Mouse (Mus musculus) limb, embryonic 15.5 days (tissue): ENCODE results near the gene Fbxo34. TPM values are rescaled to one million over a fixed set of nuclear protein-coding genes. Genes with fewer than 3 reads are reported as not detected.

Experiments
- ATAC-seq: fragments of 200-750 bp; cut with Nextera tagmentation; 2 replicates; pipeline ENCODE4 v1.8.0; 2017; ENCODE audit warnings: low read depth, moderate TSS enrichment; ENCODE audit not compliant: insufficient number of reproducible peaks, low FRiP score, low TSS enrichment
- H3K27ac ChIP-seq: fragments of 300-500 bp; sonication (generic); 2 replicates; pipeline ENCODE4 v1.5.1; 2015; ENCODE audit warnings: moderate library complexity, mild to moderate bottlenecking, inconsistent platforms
- H3K27me3 ChIP-seq: fragments of 300-500 bp; sonication (generic); 2 replicates; pipeline ENCODE4 v1.6.1; 2015; ENCODE audit warnings: inconsistent platforms
- H3K36me3 ChIP-seq: fragments of 300-500 bp; sonication (generic); 2 replicates; pipeline ENCODE4 v1.6.1; 2015; ENCODE audit warnings: inconsistent platforms
- H3K4me1 ChIP-seq: fragments of 300-500 bp; sonication (generic); 2 replicates; pipeline ENCODE4 v1.6.1; 2015; ENCODE audit warnings: inconsistent platforms
- H3K4me2 ChIP-seq: fragments of 300-500 bp; sonication (generic); 2 replicates; pipeline ENCODE4 v1.6.1; 2015; ENCODE audit warnings: mild to moderate bottlenecking, inconsistent platforms
- H3K4me3 ChIP-seq: fragments of 300-500 bp; sonication (generic); 2 replicates; pipeline ENCODE4 v1.5.1; 2015; ENCODE audit warnings: mild to moderate bottlenecking, inconsistent platforms
- H3K9ac ChIP-seq: fragments of 300-500 bp; sonication (generic); 2 replicates; pipeline ENCODE4 v1.6.1; 2015; ENCODE audit warnings: inconsistent platforms
- H3K9me3 ChIP-seq: fragments of 300-500 bp; sonication (generic); 2 replicates; pipeline ENCODE4 v1.6.1; 2016; ENCODE audit warnings: inconsistent platforms
- WGBS: fragments of 180-500 bp; shearing (Covaris S2); methylation state at CpG from one replicate; pipeline ENCODE4 v1.1.7; 2015; 5-methylcytosine and 5-hydroxymethylcytosine counted together
- polyA plus RNA-seq: library from polyadenylated mRNA; unstranded; fragments of >200 nt; fragmentation: Nextera tagmentation; extraction: Ambion mirVana; gene quantifications from 2 replicates; pipeline ENCODE4 v1.2.1, GENCODE M21; 2015

The Fbxo34 gene
- polyA plus RNA-seq, 1 experiment from 2014 or later: 24.2 TPM

GRCm38 (mm10) chr14:47474571-47475254 is 24.5 kb downstream of the Fbxo34 start:
- Histone ChIP-seq H3K4me3 (no peak overlapping the region), H3K27ac (no peak overlapping the region), H3K9me3 (no peaks in the 10 kb centered on the region), H3K9ac (no peak overlapping the region), H3K27me3 (no peaks in the 10 kb centered on the region), H3K36me3 (peaks cover 4% of the 10 kb centered on the region), H3K4me1 (peaks cover 14% of the 10 kb centered on the region; the same call in 1 of the 2 replicates), H3K4me2 (no peak overlapping the region)
- ATAC-seq: no peak
- WGBS: 81% methylated on average over 8 of the region's 8 CpGs

- 83% methylated on average over 4 of the region's 4 CpGs for WGBS
Measured at GRCm38 (mm10) chr14:47476266-47476665, 26.0 kb downstream of the Fbxo34 start.

GRCm38 (mm10) chr14:47477711-47478110 is 27.5 kb downstream of the Fbxo34 start:
- no peak for ATAC-seq
- Histone ChIP-seq H3K27ac (no peak overlapping the region), H3K4me3 (no peak overlapping the region), H3K9me3 (no peaks in the 10 kb centered on the region), H3K36me3 (peaks cover 4% of the 10 kb centered on the region), H3K9ac (no peak overlapping the region), H3K27me3 (no peaks in the 10 kb centered on the region), H3K4me1 (peaks cover 14% of the 10 kb centered on the region; the same call in 1 of the 2 replicates), H3K4me2 (no peak overlapping the region)
- WGBS: 70% methylated on average over 2 of the region's 2 CpGs

More at GRCm38 (mm10) chr14:47476266-47476665, 26.0 kb downstream of the Fbxo34 start:
- Histone ChIP-seq H3K9ac (no peak overlapping the region), H3K4me3 (no peak overlapping the region), H3K9me3 (no peaks in the 10 kb centered on the region), H3K36me3 (peaks cover 4% of the 10 kb centered on the region), H3K27me3 (no peaks in the 10 kb centered on the region), H3K4me2 (no peak overlapping the region), H3K27ac (no peak overlapping the region), H3K4me1 (peaks cover 14% of the 10 kb centered on the region; the same call in 1 of the 2 replicates)
- no peak for ATAC-seq

- no peak overlapping the region for H3K9ac ChIP-seq
- H3K4me1 ChIP-seq: no peaks in the 10 kb centered on the region
- no peak overlapping the region for H3K4me2 ChIP-seq
- H3K36me3 ChIP-seq: no peaks in the 10 kb centered on the region
- H3K27me3 ChIP-seq: no peaks in the 10 kb centered on the region
- 86% methylated on average over 6 of the region's 6 CpGs for WGBS
- no peak overlapping the region for H3K27ac ChIP-seq
- no peaks in the 10 kb centered on the region for H3K9me3 ChIP-seq
- no peak overlapping the region for H3K4me3 ChIP-seq
- no peak for ATAC-seq
Measured at GRCm38 (mm10) chr14:47482200-47482599, 32.0 kb downstream of the Fbxo34 start.

- Histone ChIP-seq H3K4me3 (no peak overlapping the region), H3K9me3 (no peaks in the 10 kb centered on the region), H3K9ac (no peak overlapping the region), H3K27me3 (no peaks in the 10 kb centered on the region), H3K27ac (no peak overlapping the region), H3K4me1 (no peaks in the 10 kb centered on the region), H3K36me3 (no peaks in the 10 kb centered on the region), H3K4me2 (no peak overlapping the region)
- no peak for ATAC-seq
- WGBS: 76% methylated on average over 1 of the region's 1 CpGs
Measured at GRCm38 (mm10) chr14:47483099-47483498, 32.9 kb downstream of the Fbxo34 start.

GRCm38 (mm10) chr14:47488732-47489131 is 38.5 kb downstream of the Fbxo34 start:
- Histone ChIP-seq H3K4me3 (no peak overlapping the region), H3K27me3 (no peaks in the 10 kb centered on the region), H3K36me3 (no peaks in the 10 kb centered on the region), H3K27ac (no peak overlapping the region), H3K9me3 (no peaks in the 10 kb centered on the region), H3K4me1 (no peaks in the 10 kb centered on the region; the same call in 1 of the 2 replicates), H3K9ac (no peak overlapping the region), H3K4me2 (no peak overlapping the region)
- WGBS: 46% methylated on average over 7 of the region's 7 CpGs
- no peak for ATAC-seq

GRCm38 (mm10) chr14:47489310-47490097 is 39.3 kb downstream of the Fbxo34 start:
- 28% methylated on average over 10 of the region's 10 CpGs for WGBS
- Histone ChIP-seq H3K27me3 (no peaks in the 10 kb centered on the region), H3K36me3 (no peaks in the 10 kb centered on the region), H3K9me3 (no peaks in the 10 kb centered on the region), H3K4me2 (no peak overlapping the region), H3K4me1 (no peaks in the 10 kb centered on the region; the same call in 1 of the 2 replicates), H3K27ac (no peak overlapping the region), H3K9ac (no peak overlapping the region), H3K4me3 (no peak overlapping the region)
- ATAC-seq: no peak

GRCm38 (mm10) chr14:47490732-47491131 is 40.5 kb downstream of the Fbxo34 start:
- no peaks in the 10 kb centered on the region; the same call in 1 of the 2 replicates for H3K4me1 ChIP-seq
- no peaks in the 10 kb centered on the region for H3K9me3 ChIP-seq
- WGBS: 86% methylated on average over 2 of the region's 2 CpGs
- no peaks in the 10 kb centered on the region for H3K27me3 ChIP-seq
- no peak overlapping the region for H3K4me2 ChIP-seq
- no peak overlapping the region for H3K27ac ChIP-seq
- no peak for ATAC-seq
- no peak overlapping the region for H3K4me3 ChIP-seq
- no peaks in the 10 kb centered on the region for H3K36me3 ChIP-seq
- no peak overlapping the region for H3K9ac ChIP-seq

GRCm38 (mm10) chr14:47493592-47494361 is 43.6 kb downstream of the Fbxo34 start:
- Histone ChIP-seq H3K9ac (no peak overlapping the region), H3K27me3 (no peaks in the 10 kb centered on the region), H3K9me3 (no peaks in the 10 kb centered on the region), H3K36me3 (no peaks in the 10 kb centered on the region), H3K4me2 (no peak overlapping the region), H3K27ac (no peak overlapping the region), H3K4me3 (no peak overlapping the region), H3K4me1 (no peaks in the 10 kb centered on the region; the same call in 1 of the 2 replicates)
- ATAC-seq: no peak
- WGBS: 87% methylated on average over 2 of the region's 2 CpGs

GRCm38 (mm10) chr14:47495951-47496350 is 45.7 kb downstream of the Fbxo34 start:
- H3K9ac ChIP-seq: no peak overlapping the region
- H3K27me3 ChIP-seq: no peaks in the 10 kb centered on the region
- H3K9me3 ChIP-seq: no peaks in the 10 kb centered on the region
- no peaks in the 10 kb centered on the region for H3K4me1 ChIP-seq
- ATAC-seq: no peak
- no peak overlapping the region for H3K4me2 ChIP-seq
- no peak overlapping the region for H3K4me3 ChIP-seq
- no peak overlapping the region for H3K27ac ChIP-seq
- WGBS: 96% methylated on average over 3 of the region's 3 CpGs
- no peaks in the 10 kb centered on the region for H3K36me3 ChIP-seq

- Histone ChIP-seq H3K27me3 (no peaks in the 10 kb centered on the region), H3K36me3 (0 out of 2 replicates have a peak, but pooled peaks cover 5% of the 10 kb centered on the region), H3K9me3 (no peaks in the 10 kb centered on the region), H3K27ac (no peak overlapping the region), H3K4me1 (no peaks in the 10 kb centered on the region), H3K4me2 (no peak overlapping the region), H3K4me3 (no peak overlapping the region), H3K9ac (no peak overlapping the region)
- 75% methylated on average over 3 of the region's 3 CpGs for WGBS
- no peak for ATAC-seq
Measured at GRCm38 (mm10) chr14:47497166-47497565, 46.9 kb downstream of the Fbxo34 start.
